Mouse (Mus musculus) brain, embryonic 14.5 days (tissue): ENCODE measurements around the gene Gimap5. TPM values are rescaled to one million over a fixed set of nuclear protein-coding genes. Genes with fewer than 3 reads are reported as not detected.

Experiments
- DNase-seq: peaks from one replicate; pipeline ENCODE4 v3.0.0-alpha.2; 2011; ENCODE audit warnings: low read depth
- CTCF ChIP-seq: fragments of 200-500 bp; IDR thresholded peaks from 2 replicates; pipeline ENCODE4 v1.5.1; 2012; ENCODE audit warnings: inconsistent platforms, mild to moderate bottlenecking, moderate library complexity, borderline replicate concordance; ENCODE audit not compliant: insufficient read depth, insufficient read length; ENCODE audit errors: extremely low read depth
- POLR2A ChIP-seq: fragments of 200-500 bp; IDR thresholded peaks from 2 replicates; pipeline ENCODE4 v1.6.1; 2012; ENCODE audit warnings: mild to moderate bottlenecking, inconsistent platforms, borderline replicate concordance; ENCODE audit not compliant: poor library complexity, insufficient read depth, insufficient read length, severe bottlenecking; ENCODE audit errors: extremely low read depth
- polyA plus RNA-seq: library from polyadenylated mRNA; depleted of rRNA; stranded (reverse); fragments of >200 nt; gene quantifications from 2 replicates; pipeline ENCODE4 v1.2.3, GENCODE M21; 2012

Gimap5 gene
- polyA plus RNA-seq, 1 experiment: 1.2 TPM

DNA sequence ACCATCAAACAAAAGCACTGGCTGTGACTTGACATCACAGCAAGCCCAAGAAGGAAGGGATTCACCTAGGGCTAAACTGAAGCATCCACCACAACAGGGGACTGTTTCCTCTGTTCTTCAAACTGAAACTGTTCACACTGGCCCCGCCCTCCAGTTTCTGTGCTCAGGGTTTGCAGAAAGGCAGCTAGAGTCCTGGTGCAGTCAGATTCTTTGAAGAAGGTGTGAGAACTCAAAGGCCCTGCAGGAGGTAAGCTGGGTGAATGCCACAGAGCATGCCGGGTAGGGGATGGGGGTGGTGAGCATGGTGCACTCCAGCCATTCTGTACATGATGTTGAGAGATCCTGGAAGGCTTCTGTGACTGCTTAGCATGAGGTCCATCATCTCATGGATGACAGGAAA, 27.5 kb upstream of the Gimap5 start, which contains the start of the genes Gm28053 and Gimap7:
Gene Gm28053, plus strand, starts transcription at position 153 of the 400 bp plus-strand sequence.
Gene Gimap7, plus strand, starts transcription at position 167 of the 400 bp plus-strand sequence.
- DNase-seq: no peak
- no peak for TF ChIP-seq POLR2A
- TF ChIP-seq CTCF: no peak

DNA sequence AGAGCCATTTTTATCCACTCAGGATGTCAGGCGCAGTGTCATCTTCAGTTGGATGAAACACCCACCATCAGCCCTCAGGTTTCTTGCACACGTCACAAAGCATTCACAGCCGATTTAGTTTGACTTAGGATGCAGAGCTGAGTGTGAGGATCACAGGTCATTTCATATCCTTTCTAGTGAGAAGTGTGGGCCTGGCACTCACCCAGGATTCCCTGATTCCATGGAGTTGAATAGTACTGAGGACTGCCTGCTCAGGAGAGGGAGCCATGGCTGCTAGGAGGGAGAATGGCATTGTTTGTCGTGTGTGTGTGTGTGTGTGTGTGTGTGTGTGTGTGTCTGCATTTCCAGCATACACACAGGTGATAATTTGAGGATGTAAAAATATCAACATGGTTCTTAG, 25.7 kb upstream of the Gimap5 start:
- DNase-seq: no peak
- no peak for TF ChIP-seq CTCF
- no peak for TF ChIP-seq POLR2A

DNA sequence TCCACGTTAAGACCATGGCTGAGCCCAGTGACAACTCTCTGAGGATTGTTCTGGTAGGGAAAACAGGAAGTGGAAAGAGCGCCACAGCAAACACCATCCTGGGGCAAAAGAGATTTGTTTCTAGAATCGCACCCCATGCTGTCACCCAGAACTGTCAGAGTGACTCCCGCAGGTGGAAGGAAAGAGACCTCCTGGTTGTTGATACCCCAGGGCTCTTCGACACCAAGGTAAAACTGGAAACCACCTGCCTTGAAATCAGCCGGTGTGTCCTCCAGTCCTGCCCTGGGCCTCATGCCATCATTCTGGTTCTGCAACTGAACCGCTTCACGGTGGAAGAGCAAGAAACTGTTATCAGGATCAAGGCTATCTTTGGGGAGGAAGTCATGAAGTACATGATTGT, 22.5 kb upstream of the Gimap5 start:
- DNase-seq: no peak
- TF ChIP-seq POLR2A (no peak), CTCF (no peak)

DNA sequence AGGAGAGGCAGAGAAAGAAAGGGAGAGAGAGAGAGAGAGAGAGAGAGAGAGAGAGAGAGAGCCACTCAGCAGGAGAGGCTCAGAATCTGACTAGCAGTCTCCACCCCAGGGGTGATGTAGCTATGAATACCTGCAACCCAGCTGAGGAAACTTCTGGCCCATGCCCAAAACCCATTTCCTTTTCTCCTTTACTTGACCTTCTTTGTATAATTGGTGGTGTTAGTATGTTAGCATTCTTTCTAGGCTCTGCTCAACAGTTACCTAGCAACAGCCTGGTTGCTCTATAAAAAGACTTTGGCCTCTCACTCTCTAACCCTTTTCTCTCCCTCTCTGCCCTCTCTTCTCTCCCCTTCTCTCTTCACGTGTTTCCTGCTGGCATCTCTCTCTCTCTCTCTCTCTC, 20.5 kb upstream of the Gimap5 start:
- DNase-seq: peak; percentile 70
- TF ChIP-seq POLR2A: no peak
- no peak for TF ChIP-seq CTCF

DNA sequence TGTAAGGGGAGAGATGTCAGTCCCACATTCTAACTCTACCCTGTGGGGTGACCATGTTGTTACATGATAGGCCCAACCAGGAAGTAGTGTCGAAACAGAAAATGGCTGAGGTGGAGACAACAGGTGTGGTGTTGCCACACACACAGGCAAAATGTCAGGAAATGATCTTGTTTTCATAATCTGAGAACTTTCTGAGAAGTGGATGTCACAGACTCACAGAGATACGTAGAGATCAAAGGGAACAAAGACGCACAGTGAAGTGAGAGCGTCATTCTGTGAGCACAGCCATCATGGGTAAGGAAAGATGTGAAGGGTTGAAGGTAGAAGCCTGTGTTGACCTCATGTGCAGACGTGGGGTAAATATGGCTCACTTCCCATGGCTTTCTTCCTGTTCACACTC, 18.2 kb upstream of the Gimap5 start:
- no peak for DNase-seq
- TF ChIP-seq POLR2A: no peak
- no peak for TF ChIP-seq CTCF

DNA sequence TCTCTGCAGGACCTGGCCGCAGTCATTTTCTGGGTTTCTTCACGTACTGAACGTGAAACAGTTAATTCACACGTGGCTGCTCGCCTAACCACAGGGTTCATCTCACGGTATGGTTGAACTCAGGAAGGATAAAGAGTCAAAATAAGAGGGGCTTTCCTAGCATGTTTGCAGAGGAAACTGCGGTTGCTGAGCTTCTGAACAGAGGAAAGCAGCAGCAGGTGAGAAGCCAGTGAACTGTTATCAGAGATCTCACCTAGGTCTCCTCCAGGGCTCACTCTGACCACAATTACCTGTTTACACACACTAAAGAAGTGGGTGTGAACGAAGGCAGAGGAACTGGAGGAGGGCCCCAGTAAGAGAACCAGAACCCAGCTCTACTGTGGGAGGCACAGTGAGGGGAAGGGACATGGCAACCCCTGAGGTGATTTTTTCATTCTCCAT, 13.1 kb upstream of the Gimap5 start:
- no peak for DNase-seq
- no peak for TF ChIP-seq CTCF
- TF ChIP-seq POLR2A: no peak

DNA sequence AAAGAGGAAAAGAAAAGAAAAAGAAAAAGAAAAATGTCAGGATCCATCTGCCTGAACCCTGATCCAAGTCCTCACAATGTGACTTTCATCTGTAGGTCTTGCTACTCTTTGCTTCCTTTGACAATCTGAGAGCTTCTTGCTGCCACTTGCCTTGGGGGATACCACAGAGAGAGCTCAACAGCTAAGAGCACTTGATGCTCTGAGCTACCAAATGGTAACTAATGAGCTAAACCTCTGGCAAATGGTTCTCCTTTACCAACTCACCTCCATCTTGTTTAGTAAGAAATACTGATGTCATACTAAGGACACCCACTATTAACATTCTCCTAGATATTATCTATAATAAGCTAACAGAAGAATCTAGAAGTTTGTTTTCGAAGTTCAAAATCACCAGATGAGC, 12.3 kb upstream of the Gimap5 start:
- no peak for DNase-seq
- TF ChIP-seq CTCF (no peak), POLR2A (no peak)

DNA sequence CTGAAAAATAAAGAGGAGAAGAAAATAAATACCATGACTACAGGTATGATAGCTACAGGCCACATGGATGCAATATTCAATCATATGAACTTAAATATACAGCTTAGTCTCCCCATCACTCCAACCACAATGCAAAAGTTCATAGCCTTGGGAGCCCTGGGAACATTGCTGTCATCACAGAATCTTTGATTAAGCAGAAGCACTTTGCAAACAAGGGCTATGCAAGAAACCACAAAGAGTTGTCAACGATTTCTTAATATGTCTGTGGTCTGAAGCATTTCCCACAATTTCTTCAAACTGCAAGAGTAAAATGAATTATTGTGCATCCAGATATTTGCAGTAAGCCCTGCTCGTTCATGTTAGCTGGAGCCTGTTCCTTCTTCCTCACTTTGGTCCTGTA, 8.9 kb upstream of the Gimap5 start:
- DNase-seq: no peak
- TF ChIP-seq POLR2A: no peak
- TF ChIP-seq CTCF: no peak

DNA sequence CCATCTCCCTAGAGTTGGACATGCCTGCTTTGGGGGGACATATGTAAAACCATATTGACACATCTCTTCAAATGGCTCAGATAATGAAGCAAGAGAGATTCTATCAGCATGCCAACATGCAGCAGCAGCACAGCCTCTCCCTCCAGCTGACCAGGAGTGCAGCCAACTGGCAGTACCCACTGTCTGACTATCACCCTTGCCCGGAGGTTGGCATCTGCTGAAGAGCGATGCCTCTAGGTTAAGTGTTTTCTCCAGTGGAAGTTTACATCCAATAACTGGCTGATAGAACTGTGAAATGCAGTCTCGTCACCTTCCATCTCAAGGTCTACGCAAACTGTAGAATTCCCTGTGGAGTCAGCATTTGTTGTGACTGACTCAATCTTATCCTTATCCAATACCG, 8.3 kb upstream of the Gimap5 start:
- no peak for DNase-seq
- TF ChIP-seq POLR2A (no peak), CTCF (no peak)

DNA sequence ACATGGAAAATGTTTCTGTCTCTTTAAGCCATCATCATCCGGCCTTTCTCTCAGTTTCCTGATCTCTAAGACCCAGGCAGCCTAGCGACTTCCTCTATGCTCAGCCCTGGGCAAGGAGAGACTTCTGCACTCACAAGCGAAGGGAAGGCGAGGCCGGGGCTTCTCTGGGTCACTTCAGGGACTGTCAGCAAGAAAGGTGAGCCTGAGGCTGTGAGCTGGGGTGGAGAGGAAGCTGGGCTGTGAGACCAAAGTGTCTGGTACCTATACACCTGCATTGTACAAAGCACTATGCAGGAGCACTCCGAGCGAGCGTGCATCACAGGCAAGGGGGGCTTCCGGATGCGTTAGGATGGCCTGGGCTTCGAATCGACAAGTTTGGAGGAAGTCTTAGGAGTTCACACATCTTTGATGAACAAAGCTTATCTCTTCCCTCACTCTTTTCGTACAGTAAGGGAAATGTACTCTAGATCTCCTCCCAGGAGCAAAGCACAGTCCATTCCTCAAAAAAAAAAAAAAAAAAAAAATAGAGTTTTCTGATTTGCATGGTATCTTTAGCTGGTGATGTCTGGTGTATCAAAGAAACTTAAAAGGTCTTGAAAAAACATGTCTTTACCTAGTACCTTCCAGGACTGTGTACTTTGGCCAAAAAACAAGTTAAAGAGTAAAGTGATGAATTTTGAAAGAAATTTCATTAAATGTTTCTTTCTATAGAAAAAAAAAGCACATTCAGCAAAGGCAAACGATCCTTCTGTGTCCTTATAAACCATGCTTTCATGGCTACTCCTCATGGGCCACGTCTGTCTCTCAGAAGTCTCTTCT, 6.8 kb upstream of the Gimap5 start, which contains the start of gene Gimap1:
Gene Gimap1, plus strand, starts transcription at position 94 of the 819 bp plus-strand sequence.
- DNase-seq: no peak
- TF ChIP-seq CTCF: no peak
- TF ChIP-seq POLR2A: no peak

DNA sequence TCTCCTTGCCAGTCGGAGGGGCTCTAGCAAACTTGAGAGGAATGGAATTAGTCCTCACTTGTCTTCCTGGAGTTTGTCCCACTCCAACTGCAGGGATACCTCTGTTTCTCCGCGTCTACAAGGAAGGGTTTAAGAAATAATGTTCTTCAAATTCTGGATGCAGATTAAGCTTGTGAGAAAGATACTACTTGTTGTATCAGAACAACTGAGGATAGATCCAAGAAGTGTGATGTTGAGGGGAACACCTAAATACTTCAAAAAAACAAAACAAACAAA, 6.3 kb upstream of the Gimap5 start:
- DNase-seq: no peak
- TF ChIP-seq POLR2A (no peak), CTCF (no peak)

DNA sequence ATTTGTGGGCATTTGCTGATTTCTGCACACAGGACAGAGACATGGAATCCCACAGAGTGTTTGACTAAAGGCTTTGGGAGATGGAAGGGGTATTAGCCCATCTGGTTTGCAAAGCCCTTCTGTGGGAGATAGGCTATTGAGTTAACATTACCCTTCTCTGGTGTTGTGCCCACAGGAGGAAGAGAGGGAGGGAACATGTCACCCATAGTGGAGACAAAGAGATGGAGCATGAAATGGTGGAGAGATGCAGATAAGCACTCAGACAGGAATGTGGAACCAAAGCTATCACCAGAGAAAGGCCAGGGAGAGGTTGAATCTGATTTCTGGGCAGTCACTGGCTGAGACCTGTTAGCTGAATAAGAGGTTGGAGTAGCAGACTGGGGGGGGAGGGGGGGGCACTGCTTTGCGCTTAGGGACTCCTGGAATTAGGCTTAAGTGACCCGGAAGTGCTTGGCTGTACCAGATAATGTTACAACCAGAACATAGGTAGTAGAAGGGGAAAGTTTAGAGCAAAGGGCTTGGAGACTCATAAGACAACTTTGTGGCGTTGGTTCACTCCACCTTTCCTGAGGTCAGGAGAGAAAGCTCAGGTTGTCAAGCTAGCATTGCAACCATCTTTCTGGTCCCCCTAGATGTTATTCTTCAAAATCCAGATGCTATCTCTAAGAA, 5.4 kb upstream of the Gimap5 start:
- TF ChIP-seq CTCF (no peak), POLR2A (no peak)
- no peak for DNase-seq

DNA sequence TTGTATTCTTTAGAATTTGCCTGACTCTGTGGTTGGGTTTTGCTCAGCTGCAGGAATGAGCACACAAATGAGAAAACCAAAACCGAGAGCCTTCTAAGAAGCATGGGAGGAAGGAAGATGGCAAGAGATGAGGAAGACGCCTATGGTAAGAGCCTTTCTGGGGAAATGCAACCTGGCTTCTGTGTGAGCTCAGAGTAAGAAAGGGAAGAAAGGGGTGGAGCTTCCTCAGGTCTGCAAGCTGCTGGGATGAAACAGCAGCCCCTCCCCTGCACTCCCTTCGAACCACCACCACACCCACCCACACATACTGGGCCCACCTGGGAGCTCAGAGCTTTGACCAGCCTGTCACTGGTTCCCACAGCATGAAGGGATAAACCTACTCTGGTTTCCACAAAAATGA, 4.7 kb upstream of the Gimap5 start:
- TF ChIP-seq POLR2A (no peak), CTCF (no peak)
- DNase-seq: no peak
